Mouse (Mus musculus): ENCODE measurements at regions not wholly inside any gene's neighbourhood (a gene's known extent, or its start where the extent isn't known, plus 50 kb on each side); places are given as distances from the start of the nearest gene placed in this dataset.

DNA sequence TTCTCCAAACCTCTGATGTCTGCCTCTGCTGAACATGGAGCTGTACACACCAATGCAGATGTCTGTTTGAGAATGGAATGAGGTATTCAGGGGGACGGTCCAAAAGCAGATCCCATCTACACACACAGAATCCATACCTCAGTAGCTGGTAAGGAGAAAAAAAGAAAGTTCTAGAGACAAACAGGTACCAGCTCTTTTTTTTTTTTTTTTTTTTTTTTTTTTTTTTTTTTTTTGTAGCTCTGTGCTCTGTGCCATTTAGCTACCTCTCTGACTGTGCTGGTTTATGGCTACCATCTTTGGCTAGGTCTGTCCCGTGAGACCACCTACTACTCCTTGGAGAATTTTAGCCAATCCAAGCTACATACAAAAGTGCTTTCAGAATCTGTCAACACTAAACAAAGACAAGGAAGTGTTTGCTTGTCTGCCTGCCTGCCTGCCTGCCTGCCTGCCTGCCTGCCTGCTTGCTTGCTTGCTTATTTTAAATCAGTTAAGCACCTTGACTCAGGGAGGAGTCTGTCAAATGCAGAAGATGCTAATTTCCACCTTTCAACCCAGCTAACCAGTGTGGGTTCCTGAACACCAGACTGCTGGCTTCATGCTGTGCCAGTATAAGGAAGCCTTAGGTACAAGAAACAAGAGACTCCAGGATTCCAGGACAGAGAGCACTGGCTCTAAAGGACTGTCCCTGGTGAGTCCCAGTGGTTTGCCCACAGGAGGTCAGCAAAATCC lies 190.0 kb upstream of the Cdh5 start:
- no peak for TF ChIP-seq CTCF (IDR thresholded peaks at IDR 0.05; ENCODE audit: control insufficient read depth, insufficient read depth, insufficient replicate concordance, low read depth, low read length)
- TF ChIP-seq POLR2A (IDR thresholded peaks at IDR 0.05; ENCODE audit: control insufficient read depth, low read depth, low read length) = no peak

Data from testis, adult 2 months (tissue).